Mouse (Mus musculus): Measurements from ENCODE around the gene Bcar1. TPM values are rescaled to one million over a fixed set of nuclear protein-coding genes. Genes with fewer than 3 reads are reported as not detected.

Gene Bcar1
- polyA plus RNA-seq, 1 experiment from 2014 or later = 47.3 TPM

GRCm38 (mm10) chr8:111773057-111773456, 29.4 kb upstream of the Bcar1 start:
- Histone ChIP-seq H3K4me2 (replicated peaks; ENCODE audit: low read depth, low read length) (no peak overlapping the region), H3K9me3 (ENCODE audit: control insufficient read depth, low read length) (no peaks in the 10 kb centered on the region), H3K36me3 (ENCODE audit: control insufficient read depth, insufficient read depth, low read length) (no peaks in the 10 kb centered on the region; the same call in 1 of the 2 replicates), H3K27me3 (ENCODE audit: control insufficient read depth, insufficient read depth, low read length) (no peaks in the 10 kb centered on the region), H3K27ac (ENCODE audit: low read depth, low read length) (no peak overlapping the region), H3K9ac (ENCODE audit: low read depth, low read length) (no peak overlapping the region), H3K4me1 (replicated peaks; ENCODE audit: control insufficient read depth, insufficient read depth, low read length) (0 out of 2 replicates have a peak, but pooled peaks cover 2% of the 10 kb centered on the region), H3K4me3 (ENCODE audit: low read depth, low read length) (no peak overlapping the region)
- WGBS = 91% methylated on average over 7 of the region's 7 CpGs
- DNase-seq (ENCODE audit: low spot score) = no peak
- no peak for ATAC-seq (ENCODE audit: low FRiP score)

- Histone ChIP-seq H3K9me3 (ENCODE audit: control insufficient read depth, low read length) (no peaks in the 10 kb centered on the region), H3K27ac (ENCODE audit: low read depth, low read length) (no peak overlapping the region), H3K4me3 (ENCODE audit: low read depth, low read length) (no peak overlapping the region), H3K9ac (ENCODE audit: low read depth, low read length) (no peak overlapping the region), H3K36me3 (ENCODE audit: control insufficient read depth, insufficient read depth, low read length) (no peaks in the 10 kb centered on the region; the same call in 1 of the 2 replicates), H3K4me2 (replicated peaks; ENCODE audit: low read depth, low read length) (no peak overlapping the region), H3K4me1 (replicated peaks; ENCODE audit: control insufficient read depth, insufficient read depth, low read length) (0 out of 2 replicates have a peak, but pooled peaks cover 2% of the 10 kb centered on the region), H3K27me3 (ENCODE audit: control insufficient read depth, insufficient read depth, low read length) (no peaks in the 10 kb centered on the region)
- WGBS = 96% methylated on average over 9 of the region's 9 CpGs
- no peak for ATAC-seq (ENCODE audit: low FRiP score)
- DNase-seq (ENCODE audit: low spot score) = no peak
Measured at GRCm38 (mm10) chr8:111772083-111772482, 28.5 kb upstream of the Bcar1 start.

GRCm38 (mm10) chr8:111771625-111772020, 28.0 kb upstream of the Bcar1 start:
- ATAC-seq (ENCODE audit: low FRiP score) = no peak
- Histone ChIP-seq H3K36me3 (ENCODE audit: control insufficient read depth, insufficient read depth, low read length) (no peaks in the 10 kb centered on the region; the same call in 1 of the 2 replicates), H3K4me2 (replicated peaks; ENCODE audit: low read depth, low read length) (no peak overlapping the region), H3K27me3 (ENCODE audit: control insufficient read depth, insufficient read depth, low read length) (no peaks in the 10 kb centered on the region), H3K4me1 (replicated peaks; ENCODE audit: control insufficient read depth, insufficient read depth, low read length) (0 out of 2 replicates have a peak, but pooled peaks cover 2% of the 10 kb centered on the region), H3K9me3 (ENCODE audit: control insufficient read depth, low read length) (no peaks in the 10 kb centered on the region), H3K9ac (ENCODE audit: low read depth, low read length) (no peak overlapping the region), H3K27ac (ENCODE audit: low read depth, low read length) (no peak overlapping the region), H3K4me3 (ENCODE audit: low read depth, low read length) (no peak overlapping the region)
- 95% methylated on average over 6 of the region's 6 CpGs for WGBS
- DNase-seq (ENCODE audit: low spot score) = no peak

GRCm38 (mm10) chr8:111770958-111771624, 27.5 kb upstream of the Bcar1 start:
- H3K4me3 ChIP-seq (ENCODE audit: low read depth, low read length) = no peak overlapping the region
- no peak overlapping the region for H3K27ac ChIP-seq (ENCODE audit: low read depth, low read length)
- no peaks in the 10 kb centered on the region for H3K27me3 ChIP-seq (ENCODE audit: control insufficient read depth, insufficient read depth, low read length)
- H3K36me3 ChIP-seq (ENCODE audit: control insufficient read depth, insufficient read depth, low read length) = no peaks in the 10 kb centered on the region; the same call in 1 of the 2 replicates
- no peak overlapping the region for H3K9ac ChIP-seq (ENCODE audit: low read depth, low read length)
- no peaks in the 10 kb centered on the region for H3K9me3 ChIP-seq (ENCODE audit: control insufficient read depth, low read length)
- H3K4me2 ChIP-seq (replicated peaks; ENCODE audit: low read depth, low read length) = no peak overlapping the region
- H3K4me1 ChIP-seq (replicated peaks; ENCODE audit: control insufficient read depth, insufficient read depth, low read length) = 0 out of 2 replicates have a peak, but pooled peaks cover 2% of the 10 kb centered on the region
- WGBS = 77% methylated on average over 5 of the region's 5 CpGs
- no peak for ATAC-seq (ENCODE audit: low FRiP score)
- no peak for DNase-seq (ENCODE audit: low spot score)

GRCm38 (mm10) chr8:111769764-111770428, 26.3 kb upstream of the Bcar1 start:
- ATAC-seq (ENCODE audit: low FRiP score) = peak; percentile 43; the same call in 1 of the 2 replicates
- H3K9ac ChIP-seq (ENCODE audit: low read depth, low read length) = no peak overlapping the region
- no peak overlapping the region for H3K4me3 ChIP-seq (ENCODE audit: low read depth, low read length)
- H3K4me2 ChIP-seq (replicated peaks; ENCODE audit: low read depth, low read length) = no peak overlapping the region
- no peak overlapping the region for H3K27ac ChIP-seq (ENCODE audit: low read depth, low read length)
- no peak for DNase-seq (ENCODE audit: low spot score)
- H3K4me1 ChIP-seq (replicated peaks; ENCODE audit: control insufficient read depth, insufficient read depth, low read length) = 0 out of 2 replicates have a peak, but pooled peaks cover 2% of the 10 kb centered on the region
- no peaks in the 10 kb centered on the region for H3K27me3 ChIP-seq (ENCODE audit: control insufficient read depth, insufficient read depth, low read length)
- H3K9me3 ChIP-seq (ENCODE audit: control insufficient read depth, low read length) = no peaks in the 10 kb centered on the region
- WGBS = 52% methylated on average over 12 of the region's 12 CpGs
- no peaks in the 10 kb centered on the region; the same call in 1 of the 2 replicates for H3K36me3 ChIP-seq (ENCODE audit: control insufficient read depth, insufficient read depth, low read length)

- 61% methylated on average over 15 of the region's 15 CpGs for WGBS
- Histone ChIP-seq H3K27me3 (ENCODE audit: control insufficient read depth, insufficient read depth, low read length) (no peaks in the 10 kb centered on the region), H3K4me3 (ENCODE audit: low read depth, low read length) (no peak overlapping the region), H3K36me3 (ENCODE audit: control insufficient read depth, insufficient read depth, low read length) (no peaks in the 10 kb centered on the region; the same call in 1 of the 2 replicates), H3K9ac (ENCODE audit: low read depth, low read length) (no peak overlapping the region), H3K4me1 (replicated peaks; ENCODE audit: control insufficient read depth, insufficient read depth, low read length) (0 out of 2 replicates have a peak, but pooled peaks cover 2% of the 10 kb centered on the region), H3K9me3 (ENCODE audit: control insufficient read depth, low read length) (no peaks in the 10 kb centered on the region), H3K27ac (ENCODE audit: low read depth, low read length) (no peak overlapping the region), H3K4me2 (replicated peaks; ENCODE audit: low read depth, low read length) (no peak overlapping the region)
- DNase-seq (ENCODE audit: low spot score) = no peak
- ATAC-seq (ENCODE audit: low FRiP score) = no peak
Measured at GRCm38 (mm10) chr8:111769296-111769695, 25.7 kb upstream of the Bcar1 start.

- no peak for ATAC-seq (ENCODE audit: low FRiP score)
- H3K4me1 ChIP-seq (replicated peaks; ENCODE audit: control insufficient read depth, insufficient read depth, low read length) = 0 out of 2 replicates have a peak, but pooled peaks cover 2% of the 10 kb centered on the region
- no peak overlapping the region for H3K27ac ChIP-seq (ENCODE audit: low read depth, low read length)
- H3K27me3 ChIP-seq (ENCODE audit: control insufficient read depth, insufficient read depth, low read length) = no peaks in the 10 kb centered on the region
- WGBS = 91% methylated on average over 6 of the region's 6 CpGs
- H3K4me3 ChIP-seq (ENCODE audit: low read depth, low read length) = no peak overlapping the region
- H3K4me2 ChIP-seq (replicated peaks; ENCODE audit: low read depth, low read length) = no peak overlapping the region
- no peaks in the 10 kb centered on the region for H3K9me3 ChIP-seq (ENCODE audit: control insufficient read depth, low read length)
- no peaks in the 10 kb centered on the region; the same call in 1 of the 2 replicates for H3K36me3 ChIP-seq (ENCODE audit: control insufficient read depth, insufficient read depth, low read length)
- H3K9ac ChIP-seq (ENCODE audit: low read depth, low read length) = no peak overlapping the region
- no peak for DNase-seq (ENCODE audit: low spot score)
Measured at GRCm38 (mm10) chr8:111768651-111769050, 25.0 kb upstream of the Bcar1 start.

GRCm38 (mm10) chr8:111765616-111766015, 22.0 kb upstream of the Bcar1 start:
- no peak overlapping the region for H3K27ac ChIP-seq (ENCODE audit: low read depth, low read length)
- H3K9ac ChIP-seq (ENCODE audit: low read depth, low read length) = no peak overlapping the region
- no peak for DNase-seq (ENCODE audit: low spot score)
- no peaks in the 10 kb centered on the region for H3K27me3 ChIP-seq (ENCODE audit: control insufficient read depth, insufficient read depth, low read length)
- H3K36me3 ChIP-seq (ENCODE audit: control insufficient read depth, insufficient read depth, low read length) = no peaks in the 10 kb centered on the region; the same call in 1 of the 2 replicates
- no peak overlapping the region for H3K4me2 ChIP-seq (replicated peaks; ENCODE audit: low read depth, low read length)
- ATAC-seq (ENCODE audit: low FRiP score) = no peak
- peaks cover 2% of the 10 kb centered on the region for H3K4me1 ChIP-seq (replicated peaks; ENCODE audit: control insufficient read depth, insufficient read depth, low read length)
- H3K4me3 ChIP-seq (ENCODE audit: low read depth, low read length) = no peak overlapping the region
- 82% methylated on average over 4 of the region's 4 CpGs for WGBS
- H3K9me3 ChIP-seq (ENCODE audit: control insufficient read depth, low read length) = no peaks in the 10 kb centered on the region

Data from hindbrain, embryonic 11.5 days (tissue).